Mouse (Mus musculus): Measurements from ENCODE around the gene Ccdc124. TPM values are rescaled to one million over a fixed set of nuclear protein-coding genes. Genes with fewer than 3 reads are reported as not detected.
"Not testable (repeated sequence)": the region's sequence is repeated elsewhere in the genome, so short reads cannot be mapped to it uniquely, and the experiment has no call there.

Ccdc124 gene
- polyA plus RNA-seq, 1 experiment from 2014 or later: 186 TPM

- Histone ChIP-seq H3K4me3 (no peak overlapping the region), H3K9me3 (no peaks in the 10 kb centered on the region), H3K27me3 (ENCODE audit: poor library complexity, severe bottlenecking) (peaks cover 16% of the 10 kb centered on the region), H3K4me1 (peaks cover 26% of the 10 kb centered on the region), H3K36me3 (replicated peaks) (no peaks in the 10 kb centered on the region), H3K27ac (no peak overlapping the region)
- no peak for DNase-seq (ENCODE audit: extremely low spot score, low spot score)
- 45% methylated on average over 5 of the region's 5 CpGs for WGBS
Measured at GRCm38 (mm10) chr8:70902211-70902610, 28.5 kb upstream of the Ccdc124 start.

- DNase-seq (ENCODE audit: extremely low spot score, low spot score): no peak
- H3K9me3 ChIP-seq: no peaks in the 10 kb centered on the region
- H3K27me3 ChIP-seq (ENCODE audit: poor library complexity, severe bottlenecking): peaks cover 16% of the 10 kb centered on the region
- H3K36me3 ChIP-seq (replicated peaks): peaks cover 5% of the 10 kb centered on the region
- H3K4me3 ChIP-seq: no peak overlapping the region
- H3K4me1 ChIP-seq: peaks cover 21% of the 10 kb centered on the region
- 84% methylated on average over 2 of the region's 2 CpGs for WGBS
- H3K27ac ChIP-seq: no peak overlapping the region
Measured at GRCm38 (mm10) chr8:70900872-70901387, 27.2 kb upstream of the Ccdc124 start.

GRCm38 (mm10) chr8:70899226-70899625 lies 25.5 kb upstream of the Ccdc124 start:
- no peak for DNase-seq (ENCODE audit: extremely low spot score, low spot score)
- no peaks in the 10 kb centered on the region for H3K9me3 ChIP-seq
- WGBS: 87% methylated on average over 2 of the region's 2 CpGs
- peaks cover 20% of the 10 kb centered on the region for H3K27me3 ChIP-seq (ENCODE audit: poor library complexity, severe bottlenecking)
- no peak overlapping the region for H3K4me3 ChIP-seq
- H3K4me1 ChIP-seq: peaks cover 24% of the 10 kb centered on the region
- H3K36me3 ChIP-seq (replicated peaks): peaks cover 22% of the 10 kb centered on the region
- H3K27ac ChIP-seq: no peak overlapping the region

DNA sequence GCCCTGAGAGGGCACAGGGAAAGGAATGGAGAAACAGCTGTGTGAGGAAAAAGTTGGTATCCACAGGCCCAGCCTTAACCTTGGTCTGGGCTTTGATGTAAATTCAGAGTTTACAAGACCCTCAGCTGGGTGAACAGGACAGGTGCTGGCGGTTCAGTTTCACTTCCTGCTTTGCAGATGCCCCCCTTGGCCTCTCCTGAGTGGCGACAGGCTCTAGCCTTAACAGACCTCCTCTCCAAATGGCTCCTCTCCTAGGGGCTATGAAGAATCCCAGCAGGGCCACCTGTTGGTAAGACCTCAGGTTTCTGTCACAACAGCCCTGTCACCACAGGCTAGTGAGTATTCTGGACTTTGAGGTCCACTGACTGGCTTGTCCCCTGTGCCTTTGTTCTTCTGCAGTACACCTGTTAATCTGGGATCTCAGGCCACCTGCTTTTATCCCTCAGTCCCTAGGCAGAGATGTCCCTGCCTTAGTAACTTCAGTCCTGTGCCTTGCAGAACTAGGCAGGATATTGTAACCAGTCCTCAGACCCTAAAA lies 25.0 kb upstream of the Ccdc124 start:
- DNase-seq (ENCODE audit: extremely low spot score, low spot score): no peak
- peaks cover 22% of the 10 kb centered on the region for H3K27me3 ChIP-seq (ENCODE audit: poor library complexity, severe bottlenecking)
- peak overlapping the region; percentile 99 for H3K27ac ChIP-seq
- H3K9me3 ChIP-seq: no peaks in the 10 kb centered on the region
- peaks cover 24% of the 10 kb centered on the region for H3K4me1 ChIP-seq
- 56% methylated on average over 2 of the region's 2 CpGs for WGBS
- H3K4me3 ChIP-seq: peak overlapping the region; percentile 93
- H3K36me3 ChIP-seq (replicated peaks): peaks cover 27% of the 10 kb centered on the region

DNA sequence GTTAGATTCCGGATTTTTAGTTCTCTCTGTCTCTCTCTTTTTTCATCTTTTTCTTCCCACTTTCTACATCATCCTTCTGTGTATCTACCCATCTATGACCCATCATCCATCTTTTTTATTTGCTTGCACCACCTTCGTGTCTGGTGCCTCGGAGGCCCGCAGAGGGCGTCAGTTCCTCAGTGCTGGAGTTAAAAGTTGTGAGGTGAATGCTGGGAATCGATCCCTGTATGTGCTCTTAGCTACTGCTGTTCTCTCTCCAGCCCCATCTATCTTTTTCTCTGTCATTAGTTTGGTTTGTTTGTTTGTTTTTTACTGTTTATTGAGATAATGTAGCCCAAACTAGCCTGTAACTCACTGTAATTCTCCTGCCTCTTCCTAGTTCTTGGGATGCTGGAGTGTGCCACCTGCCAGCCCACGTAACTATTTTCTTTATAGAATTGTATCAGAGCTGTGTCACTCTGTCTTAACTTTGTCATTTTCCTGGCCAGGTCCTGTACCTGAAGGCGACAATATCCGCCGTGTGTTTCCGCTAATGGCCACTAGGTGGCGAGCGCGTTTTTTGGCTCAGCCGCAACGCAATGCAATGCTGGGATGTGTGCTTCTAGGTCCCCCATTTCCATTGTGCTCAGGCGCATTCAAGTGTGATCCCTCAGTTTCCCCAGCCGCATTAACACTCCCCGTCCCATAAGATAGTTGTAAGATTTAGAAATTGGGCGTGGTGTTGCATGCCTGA lies 24.1 kb upstream of the Ccdc124 start:
- Histone ChIP-seq H3K4me3 (peak overlapping the region; percentile 93), H3K27ac (peak overlapping the region; percentile 99), H3K36me3 (replicated peaks) (peaks cover 36% of the 10 kb centered on the region), H3K27me3 (ENCODE audit: poor library complexity, severe bottlenecking) (peaks cover 29% of the 10 kb centered on the region), H3K9me3 (no peaks in the 10 kb centered on the region), H3K4me1 (peaks cover 27% of the 10 kb centered on the region)
- under 1% methylated on average over 20 of the region's 20 CpGs for WGBS
- peak; percentile 83 for DNase-seq (ENCODE audit: extremely low spot score, low spot score)

GRCm38 (mm10) chr8:70897021-70897680 lies 23.4 kb upstream of the Ccdc124 start, which contains the start of gene Rpl18a:
TSS of gene Rpl18a (minus strand) at chr8:70897412.
- peaks cover 38% of the 10 kb centered on the region for H3K36me3 ChIP-seq (replicated peaks)
- H3K4me3 ChIP-seq: peak within 1 kb of the TSS; percentile 93
- peaks cover 34% of the 10 kb centered on the region for H3K4me1 ChIP-seq
- peak within 1 kb of the TSS; percentile 99 for H3K27ac ChIP-seq
- H3K9me3 ChIP-seq: no peaks in the 10 kb centered on the region
- peaks cover 30% of the 10 kb centered on the region for H3K27me3 ChIP-seq (ENCODE audit: poor library complexity, severe bottlenecking)
- DNase-seq (ENCODE audit: extremely low spot score, low spot score): peak; percentile 95
- under 1% methylated on average over 60 of the region's 60 CpGs for WGBS

DNA sequence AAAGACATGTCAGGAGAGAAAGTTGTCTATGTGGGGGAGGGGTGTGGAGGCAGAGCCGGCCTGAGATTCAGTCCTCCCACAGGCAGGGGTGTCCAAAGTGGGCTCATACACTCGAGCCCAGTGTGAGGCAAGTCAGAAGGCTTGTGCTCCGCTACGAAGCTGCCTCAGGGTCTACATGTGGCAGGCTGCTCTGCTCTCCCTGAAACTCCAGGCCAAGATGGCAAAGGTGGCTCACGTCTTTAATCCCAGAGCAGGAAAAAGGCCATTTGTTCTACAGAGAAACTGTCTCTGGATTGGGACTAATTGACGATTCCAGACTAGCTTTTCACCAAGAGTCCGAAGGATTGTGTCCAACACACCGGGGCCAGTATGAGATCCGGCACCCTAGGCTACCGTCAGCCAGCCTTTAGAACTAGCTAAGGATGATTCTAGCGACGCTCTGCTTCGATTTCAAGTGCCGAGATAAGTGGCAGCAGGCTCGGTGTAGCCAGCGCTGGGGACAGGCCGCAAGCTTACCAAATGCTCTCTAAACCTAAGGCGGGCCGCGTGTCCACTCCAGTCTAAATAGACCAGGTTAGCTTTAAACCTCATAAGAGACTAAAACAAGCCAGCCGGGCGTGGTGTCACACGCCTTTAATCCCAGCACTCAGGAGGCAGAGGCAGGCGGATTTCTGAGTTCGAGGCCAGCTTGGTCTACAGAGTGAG lies 22.7 kb upstream of the Ccdc124 start:
- 5% methylated on average over 25 of the region's 25 CpGs for WGBS
- peaks cover 41% of the 10 kb centered on the region for H3K4me1 ChIP-seq
- peak overlapping the region; percentile 99 for H3K27ac ChIP-seq
- peak overlapping the region; percentile 93 for H3K4me3 ChIP-seq
- DNase-seq (ENCODE audit: extremely low spot score, low spot score): no peak
- H3K36me3 ChIP-seq (replicated peaks): peaks cover 38% of the 10 kb centered on the region
- no peaks in the 10 kb centered on the region for H3K9me3 ChIP-seq
- H3K27me3 ChIP-seq (ENCODE audit: poor library complexity, severe bottlenecking): peaks cover 36% of the 10 kb centered on the region

DNA sequence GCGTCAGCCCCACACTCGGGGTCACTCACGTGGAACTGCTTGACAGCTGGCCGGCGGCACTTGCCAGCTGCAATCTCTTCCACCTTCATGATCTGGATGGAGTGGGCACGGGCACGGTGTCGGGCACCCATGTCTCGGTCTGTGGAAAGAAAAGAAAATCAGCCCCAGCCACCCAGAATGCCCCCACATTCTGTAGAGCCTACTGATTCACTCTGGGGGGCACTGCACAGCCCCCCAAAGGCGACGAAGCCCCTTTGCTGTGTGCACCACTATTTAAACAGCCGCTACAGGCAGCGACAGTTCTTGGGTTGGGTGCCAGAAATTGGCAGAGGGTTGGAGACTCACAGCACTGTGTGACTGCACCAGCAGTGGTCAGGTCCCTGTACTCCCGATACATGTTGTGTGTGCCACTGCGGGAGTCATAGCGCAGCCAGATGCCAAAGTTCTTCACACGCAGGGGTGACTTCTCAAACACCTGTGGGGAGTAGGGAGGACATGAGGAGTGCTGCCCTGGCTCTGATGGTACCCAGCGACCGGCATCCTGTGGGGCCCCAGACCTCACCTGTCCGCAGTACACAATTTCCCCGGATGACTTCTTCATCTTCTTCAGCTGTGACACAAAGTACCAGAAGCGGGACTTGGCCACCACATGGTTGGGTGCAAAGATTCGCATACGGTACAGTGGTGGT lies 22.0 kb upstream of the Ccdc124 start:
- 0 out of 2 replicates have a peak overlapping the region, but pooled peaks have one; percentile 99 for H3K27ac ChIP-seq
- DNase-seq (ENCODE audit: extremely low spot score, low spot score); H3K9me3 ChIP-seq: not testable (repeated sequence)
- 87% methylated on average over 24 of the region's 24 CpGs for WGBS
- peak overlapping the region; percentile 93 for H3K4me3 ChIP-seq
- peaks cover 47% of the 10 kb centered on the region for H3K4me1 ChIP-seq
- peaks cover 43% of the 10 kb centered on the region for H3K27me3 ChIP-seq (ENCODE audit: poor library complexity, severe bottlenecking)
- H3K36me3 ChIP-seq (replicated peaks): peaks cover 38% of the 10 kb centered on the region

DNA sequence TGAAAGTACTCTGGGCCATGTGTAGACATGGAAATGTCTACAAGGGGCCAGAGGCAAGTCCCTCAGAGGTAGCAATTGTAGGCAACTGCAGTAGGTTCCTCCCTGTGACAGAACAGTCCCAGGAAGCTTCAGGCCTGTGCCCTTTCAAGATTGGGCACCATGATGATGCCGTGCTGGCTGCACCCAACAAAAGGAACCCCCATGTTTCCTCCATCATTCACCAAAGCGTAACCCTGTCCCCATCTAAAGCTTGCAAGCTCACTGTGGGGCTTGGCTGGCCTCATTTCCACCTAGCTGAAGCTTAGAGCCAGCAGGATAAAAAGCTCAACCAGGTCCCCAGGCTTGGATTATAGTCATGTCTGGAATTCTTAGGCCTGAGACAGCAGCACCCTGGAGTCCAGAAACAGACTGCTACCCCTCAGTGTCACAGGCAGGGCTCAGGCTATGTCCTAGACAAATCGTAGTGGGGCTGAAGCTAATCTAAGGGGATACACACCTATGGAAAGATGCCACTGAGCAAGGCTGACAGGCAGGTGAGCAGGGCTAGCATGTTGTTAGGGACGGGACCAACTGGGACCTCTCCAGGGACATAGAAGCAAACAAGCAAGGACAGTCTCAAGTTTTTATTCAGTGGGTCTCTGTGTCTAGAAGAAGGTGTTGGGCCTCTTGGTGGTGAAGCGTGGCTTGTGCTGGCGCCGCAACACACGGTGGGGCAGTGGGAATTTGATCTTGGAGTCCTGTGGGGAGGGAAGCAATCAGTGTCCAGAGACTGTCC lies 21.2 kb upstream of the Ccdc124 start:
- Histone ChIP-seq H3K4me3 (peak overlapping the region; percentile 93), H3K4me1 (peaks cover 47% of the 10 kb centered on the region)
- 91% methylated on average over 8 of the region's 8 CpGs for WGBS

GRCm38 (mm10) chr8:70894385-70894720 lies 20.6 kb upstream of the Ccdc124 start:
- 0 out of 2 replicates have a peak overlapping the region, but pooled peaks have one; percentile 7 for H3K4me3 ChIP-seq
- WGBS: 68% methylated on average over 2 of the region's 2 CpGs
- no peak overlapping the region for H3K27ac ChIP-seq
- no peak for DNase-seq (ENCODE audit: extremely low spot score, low spot score)
- H3K4me1 ChIP-seq: peaks cover 47% of the 10 kb centered on the region
- H3K36me3 ChIP-seq (replicated peaks): peaks cover 38% of the 10 kb centered on the region
- no peaks in the 10 kb centered on the region for H3K9me3 ChIP-seq
- H3K27me3 ChIP-seq (ENCODE audit: poor library complexity, severe bottlenecking): peaks cover 57% of the 10 kb centered on the region

More for the DNA sequence above, 21.2 kb upstream of the Ccdc124 start:
- Histone ChIP-seq H3K27ac (no peak overlapping the region), H3K36me3 (replicated peaks) (peaks cover 38% of the 10 kb centered on the region), H3K9me3 (no peaks in the 10 kb centered on the region), H3K27me3 (ENCODE audit: poor library complexity, severe bottlenecking) (peaks cover 51% of the 10 kb centered on the region)
- no peak for DNase-seq (ENCODE audit: extremely low spot score, low spot score)

DNA sequence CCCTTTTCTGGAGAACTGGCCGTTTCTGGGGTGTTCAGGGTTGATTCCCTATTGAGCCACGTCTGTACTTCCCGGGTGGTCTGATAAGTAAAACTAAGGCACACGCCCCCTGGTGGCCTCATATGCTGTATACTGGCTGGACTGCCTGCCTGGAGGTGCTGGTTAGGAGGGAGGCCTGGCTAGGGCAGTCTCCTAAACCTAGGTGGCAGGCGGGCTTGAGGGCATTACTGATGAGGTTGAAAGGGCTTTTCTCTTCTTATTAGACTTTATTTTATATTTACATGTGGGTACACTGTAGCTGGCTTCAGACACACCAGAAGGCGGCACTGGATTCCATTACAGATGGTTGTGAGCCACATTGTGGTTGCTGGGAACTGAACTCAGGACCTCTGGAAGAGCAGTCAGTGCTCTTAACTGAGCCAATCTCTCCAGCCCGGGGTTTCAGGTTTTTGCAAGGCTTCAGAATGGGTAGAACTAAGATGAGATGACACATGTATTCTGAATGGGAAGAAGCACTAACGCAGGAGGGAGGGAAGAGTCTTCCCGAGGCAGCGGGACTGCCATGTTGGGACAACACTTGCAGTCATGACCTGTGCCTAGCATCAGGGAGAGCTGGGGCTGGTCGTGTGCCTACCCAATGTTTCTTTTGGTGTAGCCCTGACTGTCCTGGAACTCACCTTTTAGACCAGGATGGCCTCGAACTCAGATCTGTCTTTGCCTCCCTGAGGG lies 20.1 kb upstream of the Ccdc124 start:
- 28% methylated on average over 12 of the region's 12 CpGs for WGBS
- peak overlapping the region; percentile 43; the same call in 1 of the 2 replicates for H3K4me3 ChIP-seq
- peaks cover 62% of the 10 kb centered on the region for H3K27me3 ChIP-seq (ENCODE audit: poor library complexity, severe bottlenecking)
- peaks cover 38% of the 10 kb centered on the region for H3K36me3 ChIP-seq (replicated peaks)
- DNase-seq (ENCODE audit: extremely low spot score, low spot score): peak; percentile 86
- H3K27ac ChIP-seq: no peak overlapping the region
- no peaks in the 10 kb centered on the region for H3K9me3 ChIP-seq
- H3K4me1 ChIP-seq: peaks cover 46% of the 10 kb centered on the region

All from forebrain, embryonic 10.5 days (tissue).